Mouse (Mus musculus): Measurements from ENCODE around the gene AC124108.1.

Gene AC124108.1

GRCm38 (mm10) chr1:132200562-132201510, 9.6 kb downstream of the AC124108.1 start:
- no peak for DNase-seq (ENCODE audit: low spot score in 2 of 2)

GRCm38 (mm10) chr1:132201511-132201860, 10.2 kb downstream of the AC124108.1 start:
- DNase-seq (ENCODE audit: low spot score in 2 of 2) = no peak

GRCm38 (mm10) chr1:132201936-132202335, 10.7 kb downstream of the AC124108.1 start:
- DNase-seq (ENCODE audit: low spot score in 2 of 2) = no peak

GRCm38 (mm10) chr1:132202771-132203170, 11.5 kb downstream of the AC124108.1 start:
- DNase-seq (ENCODE audit: low spot score in 2 of 2) = no peak

- no peak for DNase-seq (ENCODE audit: low spot score in 2 of 2)
These were observed 14.7 kb downstream of the AC124108.1 start for GRCm38 (mm10) chr1:132205958-132206357.

- no peak for DNase-seq (ENCODE audit: low spot score in 2 of 2)
These were observed 15.6 kb downstream of the AC124108.1 start for GRCm38 (mm10) chr1:132206828-132207227.

- no peak for DNase-seq (ENCODE audit: low spot score in 2 of 2)
These were observed 16.9 kb downstream of the AC124108.1 start for GRCm38 (mm10) chr1:132208154-132208553.

- DNase-seq (ENCODE audit: low spot score in 2 of 2) = no peak
These were observed 18.1 kb downstream of the AC124108.1 start for GRCm38 (mm10) chr1:132209400-132209799.

- DNase-seq (ENCODE audit: low spot score in 2 of 2) = no peak
These were observed 19.7 kb downstream of the AC124108.1 start for GRCm38 (mm10) chr1:132210922-132211321.

- DNase-seq (ENCODE audit: low spot score in 2 of 2) = no peak
These were observed 20.4 kb downstream of the AC124108.1 start for GRCm38 (mm10) chr1:132211672-132212071.

GRCm38 (mm10) chr1:132212218-132212617, 21.0 kb downstream of the AC124108.1 start:
- peak; percentile 37 to 55 for DNase-seq (ENCODE audit: low spot score in 2 of 2)

GRCm38 (mm10) chr1:132213076-132213475, 21.8 kb downstream of the AC124108.1 start:
- DNase-seq (ENCODE audit: low spot score in 2 of 2) = no peak

GRCm38 (mm10) chr1:132216276-132216675, 25.0 kb downstream of the AC124108.1 start:
- DNase-seq (ENCODE audit: low spot score in 2 of 2) = no peak

GRCm38 (mm10) chr1:132221627-132222026, 30.4 kb downstream of the AC124108.1 start:
- no peak for DNase-seq (ENCODE audit: low spot score in 2 of 2)

GRCm38 (mm10) chr1:132222166-132222565, 30.9 kb downstream of the AC124108.1 start:
- no peak for DNase-seq (ENCODE audit: low spot score in 2 of 2)

- DNase-seq (ENCODE audit: low spot score in 2 of 2) = no peak
These were observed 35.2 kb downstream of the AC124108.1 start for GRCm38 (mm10) chr1:132226297-132227080.

- DNase-seq (ENCODE audit: low spot score in 2 of 2) = no peak
These were observed 38.4 kb downstream of the AC124108.1 start, which contains the start of gene Gm10188 for GRCm38 (mm10) chr1:132229667-132230066. TSS of gene Gm10188 (minus strand) at chr1:132229767.

- no peak for DNase-seq (ENCODE audit: low spot score in 2 of 2)
These were observed 40.4 kb downstream of the AC124108.1 start for GRCm38 (mm10) chr1:132231470-132232274.

GRCm38 (mm10) chr1:132233566-132233965, 42.3 kb downstream of the AC124108.1 start:
- peak in 1 of 2 experiments; percentile 16 for DNase-seq (ENCODE audit: low spot score in 2 of 2)

- no peak for DNase-seq (ENCODE audit: low spot score in 2 of 2)
These were observed 43.6 kb downstream of the AC124108.1 start for GRCm38 (mm10) chr1:132234757-132235273.

- peak; percentile 23 to 51 for DNase-seq (ENCODE audit: low spot score in 2 of 2)
These were observed 46.4 kb downstream of the AC124108.1 start for GRCm38 (mm10) chr1:132237585-132238159.
